Mouse (Mus musculus) heart, embryonic 16.5 days (tissue): Measurements from ENCODE around the gene Cryba4. TPM values are rescaled to one million over a fixed set of nuclear protein-coding genes. Genes with fewer than 3 reads are reported as not detected.

Experiments
- ATAC-seq: fragments of 200-750 bp; cut with Nextera tagmentation; replicated peaks from 2 replicates; pipeline ENCODE4 v1.8.0; 2017; ENCODE audit warnings: moderate number of reproducible peaks; ENCODE audit not compliant: insufficient read depth, low FRiP score; ENCODE audit errors: extremely low read depth
- H3K27ac ChIP-seq: fragments of 300-500 bp; sonication (generic); 2 replicates; pipeline ENCODE4 v1.5.1; 2014; ENCODE audit warnings: mild to moderate bottlenecking, low read length, control low read depth, moderate library complexity
- H3K27me3 ChIP-seq: fragments of 300-500 bp; sonication (generic); 2 replicates; pipeline ENCODE4 v1.6.1; 2014; ENCODE audit warnings: low read length, mixed read lengths; ENCODE audit not compliant: control insufficient read depth, insufficient read depth
- H3K36me3 ChIP-seq: fragments of 300-500 bp; sonication (generic); 2 replicates; pipeline ENCODE4 v1.6.1; 2014; ENCODE audit not compliant: control insufficient read depth, insufficient read depth
- H3K4me1 ChIP-seq: fragments of 300-500 bp; sonication (generic); 2 replicates; pipeline ENCODE4 v1.6.1; 2014; ENCODE audit warnings: low read length, mixed read lengths; ENCODE audit not compliant: control insufficient read depth, insufficient read depth
- H3K4me2 ChIP-seq: fragments of 300-500 bp; sonication (generic); 2 replicates; pipeline ENCODE4 v1.6.1; 2014; ENCODE audit warnings: low read depth, mild to moderate bottlenecking, control low read depth, low read length
- H3K4me3 ChIP-seq: fragments of 300-500 bp; sonication (generic); 2 replicates; pipeline ENCODE4 v1.5.1; 2014; ENCODE audit warnings: mild to moderate bottlenecking, control low read depth, low read length
- H3K9ac ChIP-seq: fragments of 300-500 bp; sonication (generic); 2 replicates; pipeline ENCODE4 v1.6.1; 2014; ENCODE audit warnings: low read length, control low read depth
- H3K9me3 ChIP-seq: fragments of 300-500 bp; sonication (generic); replicated peaks from 2 replicates; pipeline ENCODE4 v1.6.1; 2016; ENCODE audit warnings: low read length; ENCODE audit not compliant: control insufficient read depth
- WGBS: fragments of 180-500 bp; shearing (Covaris S2); extraction: QIAGEN DNeasy Blood & Tissue Kit; methylation state at CpG from one replicate; pipeline ENCODE4 v1.1.7; 2014; 5-methylcytosine and 5-hydroxymethylcytosine counted together
- polyA plus RNA-seq: library from polyadenylated mRNA; unstranded; fragments of >200 nt; fragmentation: Nextera tagmentation; extraction: Ambion mirVana; gene quantifications from 2 replicates; pipeline ENCODE4 v1.2.1, GENCODE M21; 2015

Cryba4 gene
- polyA plus RNA-seq, 1 experiment from 2014 or later = 1.6 TPM

GRCm38 (mm10) chr5:112219398-112219797 is 32.9 kb downstream of the Cryba4 start:
- WGBS = 20% methylated on average over 1 of the region's 1 CpGs
- Histone ChIP-seq H3K27me3 (peaks cover 24% of the 10 kb centered on the region), H3K4me1 (peaks cover 2% of the 10 kb centered on the region), H3K36me3 (no peaks in the 10 kb centered on the region), H3K27ac (peak overlapping the region; percentile 62), H3K4me3 (no peak overlapping the region), H3K9me3 (no peaks in the 10 kb centered on the region), H3K4me2 (no peak overlapping the region), H3K9ac (no peak overlapping the region)
- peak; percentile 67 for ATAC-seq

GRCm38 (mm10) chr5:112218679-112219078 is 33.6 kb downstream of the Cryba4 start:
- Histone ChIP-seq H3K4me3 (no peak overlapping the region), H3K4me1 (peaks cover 2% of the 10 kb centered on the region), H3K27me3 (peaks cover 19% of the 10 kb centered on the region), H3K4me2 (no peak overlapping the region), H3K9me3 (no peaks in the 10 kb centered on the region), H3K27ac (no peak overlapping the region; the same call in 1 of the 2 replicates), H3K36me3 (no peaks in the 10 kb centered on the region), H3K9ac (no peak overlapping the region)
- no peak for ATAC-seq
- 51% methylated on average over 4 of the region's 4 CpGs for WGBS

- Histone ChIP-seq H3K4me1 (peaks cover 2% of the 10 kb centered on the region), H3K27me3 (peaks cover 17% of the 10 kb centered on the region), H3K27ac (no peak overlapping the region), H3K9ac (no peak overlapping the region), H3K36me3 (no peaks in the 10 kb centered on the region), H3K4me2 (no peak overlapping the region), H3K9me3 (no peaks in the 10 kb centered on the region), H3K4me3 (no peak overlapping the region)
- no peak for ATAC-seq
- WGBS = 61% methylated on average over 22 of the region's 22 CpGs
These were observed 35.3 kb downstream of the Cryba4 start for GRCm38 (mm10) chr5:112217031-112217430.

GRCm38 (mm10) chr5:112216335-112216734 is 36.0 kb downstream of the Cryba4 start:
- Histone ChIP-seq H3K27ac (no peak overlapping the region; the same call in 1 of the 2 replicates), H3K4me1 (peaks cover 2% of the 10 kb centered on the region), H3K27me3 (peaks cover 17% of the 10 kb centered on the region), H3K4me3 (no peak overlapping the region), H3K9me3 (no peaks in the 10 kb centered on the region), H3K36me3 (no peaks in the 10 kb centered on the region), H3K4me2 (no peak overlapping the region), H3K9ac (no peak overlapping the region)
- WGBS = 66% methylated on average over 7 of the region's 7 CpGs
- ATAC-seq = no peak

- Histone ChIP-seq H3K9me3 (no peaks in the 10 kb centered on the region), H3K27me3 (peaks cover 15% of the 10 kb centered on the region), H3K4me2 (peak overlapping the region; percentile 10), H3K36me3 (no peaks in the 10 kb centered on the region), H3K4me1 (peaks cover 2% of the 10 kb centered on the region), H3K27ac (peak overlapping the region; percentile 19), H3K9ac (no peak overlapping the region), H3K4me3 (no peak overlapping the region)
- ATAC-seq = no peak
- WGBS = 46% methylated on average over 9 of the region's 9 CpGs
These were observed 36.5 kb downstream of the Cryba4 start for GRCm38 (mm10) chr5:112215801-112216251.

- H3K27ac ChIP-seq = peak overlapping the region; percentile 19; the same call in 1 of the 2 replicates
- 28% methylated on average over 12 of the region's 12 CpGs for WGBS
- peaks cover 2% of the 10 kb centered on the region for H3K4me1 ChIP-seq
- H3K4me3 ChIP-seq = no peak overlapping the region
- peaks cover 15% of the 10 kb centered on the region for H3K27me3 ChIP-seq
- no peak for ATAC-seq
- H3K36me3 ChIP-seq = no peaks in the 10 kb centered on the region
- H3K9me3 ChIP-seq = no peaks in the 10 kb centered on the region
- H3K4me2 ChIP-seq = peak overlapping the region; percentile 10
- H3K9ac ChIP-seq = no peak overlapping the region
These were observed 37.0 kb downstream of the Cryba4 start for GRCm38 (mm10) chr5:112215291-112215751.

GRCm38 (mm10) chr5:112214419-112214818 is 37.9 kb downstream of the Cryba4 start:
- Histone ChIP-seq H3K9ac (no peak overlapping the region), H3K36me3 (no peaks in the 10 kb centered on the region), H3K27me3 (peaks cover 15% of the 10 kb centered on the region), H3K4me2 (no peak overlapping the region), H3K27ac (no peak overlapping the region), H3K9me3 (no peaks in the 10 kb centered on the region), H3K4me1 (peaks cover 2% of the 10 kb centered on the region; the same call in 1 of the 2 replicates), H3K4me3 (no peak overlapping the region)
- 5% methylated on average over 10 of the region's 10 CpGs for WGBS
- 0 out of 2 replicates have a peak, but pooled peaks have one; percentile 6 for ATAC-seq

GRCm38 (mm10) chr5:112213331-112214240 is 38.7 kb downstream of the Cryba4 start:
- no peaks in the 10 kb centered on the region for H3K4me1 ChIP-seq
- WGBS = 41% methylated on average over 19 of the region's 19 CpGs
- ATAC-seq = no peak

GRCm38 (mm10) chr5:112212711-112213264 is 39.5 kb downstream of the Cryba4 start:
- no peaks in the 10 kb centered on the region for H3K9me3 ChIP-seq
- 75% methylated on average over 6 of the region's 6 CpGs for WGBS
- no peak overlapping the region for H3K4me2 ChIP-seq

More at GRCm38 (mm10) chr5:112213331-112214240, 38.7 kb downstream of the Cryba4 start:
- Histone ChIP-seq H3K4me3 (no peak overlapping the region), H3K36me3 (no peaks in the 10 kb centered on the region), H3K9me3 (no peaks in the 10 kb centered on the region), H3K4me2 (no peak overlapping the region), H3K27ac (no peak overlapping the region), H3K27me3 (peaks cover 14% of the 10 kb centered on the region), H3K9ac (no peak overlapping the region)

More at GRCm38 (mm10) chr5:112212711-112213264, 39.5 kb downstream of the Cryba4 start:
- Histone ChIP-seq H3K36me3 (no peaks in the 10 kb centered on the region), H3K27ac (no peak overlapping the region), H3K9ac (no peak overlapping the region), H3K4me3 (no peak overlapping the region), H3K27me3 (peaks cover 11% of the 10 kb centered on the region), H3K4me1 (no peaks in the 10 kb centered on the region)
- no peak for ATAC-seq
